Mouse (Mus musculus) right cerebral cortex, postnatal 14 days (tissue): ENCODE measurements around the gene Acta1.

Source experiments
- DNase-seq: peaks from one replicate; pipeline ENCODE4 v3.0.0; 2022

Gene Acta1

GRCm38 (mm10) chr8:123882412-123882811 is 12.1 kb downstream of the Acta1 start:
- no peak for DNase-seq

- DNase-seq, result no peak
These were observed 13.7 kb downstream of the Acta1 start for GRCm38 (mm10) chr8:123880821-123881350.

GRCm38 (mm10) chr8:123880271-123880670 is 14.3 kb downstream of the Acta1 start:
- DNase-seq, result peak; percentile 77

- DNase-seq, result no peak
These were observed 16.7 kb downstream of the Acta1 start for GRCm38 (mm10) chr8:123877865-123878264.

GRCm38 (mm10) chr8:123874324-123874723 is 20.2 kb downstream of the Acta1 start:
- DNase-seq, result no peak

GRCm38 (mm10) chr8:123873364-123873763 is 21.2 kb downstream of the Acta1 start:
- no peak for DNase-seq

GRCm38 (mm10) chr8:123872048-123872447 is 22.5 kb downstream of the Acta1 start:
- no peak for DNase-seq

GRCm38 (mm10) chr8:123866971-123867370 is 27.6 kb downstream of the Acta1 start:
- no peak for DNase-seq

- DNase-seq, result no peak
These were observed 28.8 kb downstream of the Acta1 start for GRCm38 (mm10) chr8:123865786-123866185.

GRCm38 (mm10) chr8:123860386-123860785 is 34.2 kb downstream of the Acta1 start:
- no peak for DNase-seq

- DNase-seq, result peak; percentile 68
These were observed 34.8 kb downstream of the Acta1 start, which contains the start of gene Ccsap for GRCm38 (mm10) chr8:123859648-123860259. TSS of gene Ccsap (minus strand) at chr8:123860209.

- peak; percentile 88 for DNase-seq
These were observed 35.5 kb downstream of the Acta1 start for GRCm38 (mm10) chr8:123858941-123859647.

- DNase-seq, result no peak
These were observed 36.0 kb downstream of the Acta1 start for GRCm38 (mm10) chr8:123858574-123858940.

GRCm38 (mm10) chr8:123857361-123857760 is 37.2 kb downstream of the Acta1 start:
- no peak for DNase-seq

GRCm38 (mm10) chr8:123854733-123855475 is 39.6 kb downstream of the Acta1 start:
- no peak for DNase-seq

GRCm38 (mm10) chr8:123854252-123854651 is 40.3 kb downstream of the Acta1 start:
- DNase-seq, result no peak

- no peak for DNase-seq
These were observed 43.0 kb downstream of the Acta1 start for GRCm38 (mm10) chr8:123851590-123851989.

GRCm38 (mm10) chr8:123849352-123849751 is 45.2 kb downstream of the Acta1 start:
- DNase-seq, result no peak

GRCm38 (mm10) chr8:123847546-123847945 is 47.0 kb downstream of the Acta1 start:
- DNase-seq, result no peak

GRCm38 (mm10) chr8:123846509-123846908 is 48.0 kb downstream of the Acta1 start:
- peak; percentile 60 for DNase-seq

GRCm38 (mm10) chr8:123845991-123846390 is 48.6 kb downstream of the Acta1 start:
- no peak for DNase-seq

- DNase-seq, result no peak
These were observed 49.4 kb downstream of the Acta1 start for GRCm38 (mm10) chr8:123845114-123845513.

GRCm38 (mm10) chr8:123844341-123844740 is 50.2 kb downstream of the Acta1 start:
- no peak for DNase-seq

GRCm38 (mm10) chr8:123842086-123842485 is 52.5 kb downstream of the Acta1 start:
- no peak for DNase-seq
